Mouse (Mus musculus): ENCODE data around the gene Alg2. TPM values are rescaled to one million over a fixed set of nuclear protein-coding genes. Genes with fewer than 3 reads are reported as not detected.

Alg2 gene
- polyA plus RNA-seq, 1 experiment: 22.7 TPM

- H3K4me3 ChIP-seq: no peak overlapping the region
- TF ChIP-seq MYOG (IDR thresholded peaks at IDR 0.05; ENCODE audit: control insufficient read depth in 1 of 3, insufficient read depth in 1 of 3, insufficient read length in 2 of 3, low read depth in 2 of 3) (no peak), POLR2A (IDR thresholded peaks at IDR 0.05; ENCODE audit: insufficient read length, low read depth) (no peak), USF1 (IDR thresholded peaks at IDR 0.05; ENCODE audit: low read depth) (no peak), TCF12 (IDR thresholded peaks at IDR 0.05; ENCODE audit: insufficient read depth, poor library complexity, severe bottlenecking) (no peak), TCF3 (IDR thresholded peaks at IDR 0.05; ENCODE audit: insufficient read length, low read depth) (no peak), REST (IDR thresholded peaks at IDR 0.05; ENCODE audit: insufficient read depth, insufficient read length) (no peak)
- H3ac ChIP-seq (ENCODE audit: control insufficient read depth, insufficient read length): no peak overlapping the region
- no peak overlapping the region for H3K4me2 ChIP-seq (ENCODE audit: low read depth)
- no peaks in the 10 kb centered on the region for H3K36me3 ChIP-seq (ENCODE audit: control insufficient read depth, insufficient read depth)
- peaks cover 14% of the 10 kb centered on the region for H3K27me3 ChIP-seq (ENCODE audit: control insufficient read depth, insufficient read depth, insufficient read length)
- no peaks in the 10 kb centered on the region for H3K79me2 ChIP-seq (ENCODE audit: control insufficient read depth, insufficient read depth)
Measured at GRCm38 (mm10) chr4:47422946-47423345, 51.2 kb downstream of the Alg2 start.

- Histone ChIP-seq H3ac (ENCODE audit: control insufficient read depth, insufficient read length) (no peak overlapping the region), H3K79me2 (ENCODE audit: control insufficient read depth, insufficient read depth) (no peaks in the 10 kb centered on the region), H3K4me3 (no peak overlapping the region), H3K36me3 (ENCODE audit: control insufficient read depth, insufficient read depth) (no peaks in the 10 kb centered on the region), H3K27me3 (ENCODE audit: control insufficient read depth, insufficient read depth, insufficient read length) (peaks cover 14% of the 10 kb centered on the region), H3K4me2 (ENCODE audit: low read depth) (no peak overlapping the region)
- TF ChIP-seq CEBPB (IDR thresholded peaks at IDR 0.05; ENCODE audit: insufficient read depth, poor library complexity, severe bottlenecking) (no peak), TCF12 (IDR thresholded peaks at IDR 0.05; ENCODE audit: insufficient read depth, poor library complexity, severe bottlenecking) (no peak), MYOD1 (IDR thresholded peaks at IDR 0.05; ENCODE audit: control insufficient read depth in 1 of 3, insufficient read length in 2 of 3, low read depth in 2 of 3) (no peak), MAX (IDR thresholded peaks at IDR 0.05; ENCODE audit: low read depth) (no peak), USF1 (IDR thresholded peaks at IDR 0.05; ENCODE audit: low read depth) (no peak), MYOG (IDR thresholded peaks at IDR 0.05; ENCODE audit: control insufficient read depth in 1 of 3, insufficient read depth in 1 of 3, insufficient read length in 2 of 3, low read depth in 2 of 3) (no peak), REST (IDR thresholded peaks at IDR 0.05; ENCODE audit: insufficient read depth, insufficient read length) (no peak), SRF (IDR thresholded peaks at IDR 0.05; ENCODE audit: control insufficient read depth, insufficient read length, low read depth) (no peak), POLR2AphosphoS2 (IDR thresholded peaks at IDR 0.05; ENCODE audit: insufficient read length, low read depth) (no peak), POLR2A (IDR thresholded peaks at IDR 0.05; ENCODE audit: insufficient read length, low read depth) (no peak), E2F4 (IDR thresholded peaks at IDR 0.05; ENCODE audit: insufficient read depth) (no peak), TCF3 (IDR thresholded peaks at IDR 0.05; ENCODE audit: insufficient read length, low read depth) (no peak)
Measured at GRCm38 (mm10) chr4:47422194-47422593, 51.9 kb downstream of the Alg2 start.

GRCm38 (mm10) chr4:47420191-47420590, 53.9 kb downstream of the Alg2 start:
- TF ChIP-seq MAX (IDR thresholded peaks at IDR 0.05; ENCODE audit: low read depth) (no peak), TCF3 (IDR thresholded peaks at IDR 0.05; ENCODE audit: insufficient read length, low read depth) (no peak), TCF12 (IDR thresholded peaks at IDR 0.05; ENCODE audit: insufficient read depth, poor library complexity, severe bottlenecking) (no peak), POLR2A (IDR thresholded peaks at IDR 0.05; ENCODE audit: insufficient read length, low read depth) (no peak), E2F4 (IDR thresholded peaks at IDR 0.05; ENCODE audit: insufficient read depth) (no peak), REST (IDR thresholded peaks at IDR 0.05; ENCODE audit: insufficient read depth, insufficient read length) (no peak), CEBPB (IDR thresholded peaks at IDR 0.05; ENCODE audit: insufficient read depth, poor library complexity, severe bottlenecking) (no peak)
- no peak overlapping the region for H3ac ChIP-seq (ENCODE audit: control insufficient read depth, insufficient read length)
- H3K4me2 ChIP-seq (ENCODE audit: low read depth): no peak overlapping the region
- no peaks in the 10 kb centered on the region for H3K36me3 ChIP-seq (ENCODE audit: control insufficient read depth, insufficient read depth)
- H3K79me2 ChIP-seq (ENCODE audit: control insufficient read depth, insufficient read depth): no peaks in the 10 kb centered on the region
- H3K27me3 ChIP-seq (ENCODE audit: control insufficient read depth, insufficient read depth, insufficient read length): peaks cover 14% of the 10 kb centered on the region
- H3K4me3 ChIP-seq: no peak overlapping the region

- TF ChIP-seq TCF3 (IDR thresholded peaks at IDR 0.05; ENCODE audit: insufficient read length, low read depth) (no peak), MYOG (IDR thresholded peaks at IDR 0.05; ENCODE audit: control insufficient read depth in 1 of 3, insufficient read depth in 1 of 3, insufficient read length in 2 of 3, low read depth in 2 of 3) (no peak), USF1 (IDR thresholded peaks at IDR 0.05; ENCODE audit: low read depth) (no peak), MAX (IDR thresholded peaks at IDR 0.05; ENCODE audit: low read depth) (no peak), E2F4 (IDR thresholded peaks at IDR 0.05; ENCODE audit: insufficient read depth) (no peak)
- no peak overlapping the region for H3ac ChIP-seq (ENCODE audit: control insufficient read depth, insufficient read length)
- no peak overlapping the region for H3K4me2 ChIP-seq (ENCODE audit: low read depth)
Measured at GRCm38 (mm10) chr4:47419268-47419973, 54.7 kb downstream of the Alg2 start.

GRCm38 (mm10) chr4:47417871-47418270, 56.3 kb downstream of the Alg2 start:
- TF ChIP-seq SRF (IDR thresholded peaks at IDR 0.05; ENCODE audit: control insufficient read depth, insufficient read length, low read depth): no peak
- TF ChIP-seq POLR2A (IDR thresholded peaks at IDR 0.05; ENCODE audit: insufficient read length, low read depth): no peak
- no peak for TF ChIP-seq E2F4 (IDR thresholded peaks at IDR 0.05; ENCODE audit: insufficient read depth)
- TF ChIP-seq MYOD1 (IDR thresholded peaks at IDR 0.05; ENCODE audit: control insufficient read depth in 1 of 3, insufficient read length in 2 of 3, low read depth in 2 of 3): no peak
- no peak for TF ChIP-seq USF1 (IDR thresholded peaks at IDR 0.05; ENCODE audit: low read depth)
- no peak for TF ChIP-seq TCF3 (IDR thresholded peaks at IDR 0.05; ENCODE audit: insufficient read length, low read depth)
- no peak for TF ChIP-seq MAX (IDR thresholded peaks at IDR 0.05; ENCODE audit: low read depth)
- TF ChIP-seq CEBPB (IDR thresholded peaks at IDR 0.05; ENCODE audit: insufficient read depth, poor library complexity, severe bottlenecking): no peak
- TF ChIP-seq REST (IDR thresholded peaks at IDR 0.05; ENCODE audit: insufficient read depth, insufficient read length): no peak
- TF ChIP-seq POLR2AphosphoS2 (IDR thresholded peaks at IDR 0.05; ENCODE audit: insufficient read length, low read depth): no peak
- TF ChIP-seq TCF12 (IDR thresholded peaks at IDR 0.05; ENCODE audit: insufficient read depth, poor library complexity, severe bottlenecking): no peak
- Histone ChIP-seq H3K4me2 (ENCODE audit: low read depth) (no peak overlapping the region), H3K4me3 (no peak overlapping the region), H3K36me3 (ENCODE audit: control insufficient read depth, insufficient read depth) (no peaks in the 10 kb centered on the region), H3K27me3 (ENCODE audit: control insufficient read depth, insufficient read depth, insufficient read length) (peaks cover 11% of the 10 kb centered on the region), H3K79me2 (ENCODE audit: control insufficient read depth, insufficient read depth) (no peaks in the 10 kb centered on the region), H3ac (ENCODE audit: control insufficient read depth, insufficient read length) (no peak overlapping the region)

More at GRCm38 (mm10) chr4:47419268-47419973, 54.7 kb downstream of the Alg2 start:
- no peaks in the 10 kb centered on the region for H3K36me3 ChIP-seq (ENCODE audit: control insufficient read depth, insufficient read depth)
- no peak overlapping the region for H3K4me3 ChIP-seq
- peaks cover 14% of the 10 kb centered on the region for H3K27me3 ChIP-seq (ENCODE audit: control insufficient read depth, insufficient read depth, insufficient read length)
- no peaks in the 10 kb centered on the region for H3K79me2 ChIP-seq (ENCODE audit: control insufficient read depth, insufficient read depth)

Other genes starting within 250 kb of the Alg2 start
- 2.7 TPM for gene Tgfbr1, start 121.1 kb downstream of the Alg2 start, polyA plus RNA-seq (2012; fragmentation: generic; extraction: Trizol)
- 237 TPM for gene Sec61b, start 325 bp upstream of the Alg2 start, polyA plus RNA-seq (2012; fragmentation: generic; extraction: Trizol)

Measured in myocyte (in vitro differentiated cells).